Mouse (Mus musculus) hindlimb bud, embryonic 11.5 days (tissue): ENCODE measurements at regions not wholly inside any gene's neighbourhood (a gene's known extent, or its start where the extent isn't known, plus 50 kb on each side); places are given as distances from the start of the nearest gene placed in this dataset.
"Not testable (repeated sequence)": the region's sequence is repeated elsewhere in the genome, so short reads cannot be mapped to it uniquely, and the experiment has no call there.

Experiments
- DNase-seq: peaks from one replicate; pipeline ENCODE4 v3.0.0-alpha.2; 2012; ENCODE audit warnings: low read depth, low spot score; ENCODE audit errors: extremely low spot score

GRCm38 (mm10) chr5:134046086-134046485 is 53.4 kb upstream of the Castor2 start:
- no peak for DNase-seq

- not testable (repeated sequence) for DNase-seq
Observed at GRCm38 (mm10) chr5:134042938-134043337, 56.6 kb upstream of the Castor2 start.

- DNase-seq, result no peak
Observed at GRCm38 (mm10) chr5:134027316-134027966, 72.1 kb upstream of the Castor2 start.

- no peak for DNase-seq
Observed at GRCm38 (mm10) chr5:134019651-134020432, 79.7 kb upstream of the Castor2 start.

GRCm38 (mm10) chr5:134014257-134015163 is 85.0 kb upstream of the Castor2 start:
- DNase-seq, result peak; percentile 89

GRCm38 (mm10) chr5:134013206-134013605 is 86.3 kb upstream of the Castor2 start:
- DNase-seq, result no peak

- no peak for DNase-seq
Observed at GRCm38 (mm10) chr5:134009843-134010242, 89.7 kb upstream of the Castor2 start.

GRCm38 (mm10) chr5:134007127-134007771 is 92.3 kb upstream of the Castor2 start:
- DNase-seq, result no peak

- DNase-seq, result peak; percentile 100
Observed at GRCm38 (mm10) chr5:134006470-134007126, 92.9 kb upstream of the Castor2 start.

GRCm38 (mm10) chr5:134006001-134006400 is 93.5 kb upstream of the Castor2 start:
- no peak for DNase-seq

- no peak for DNase-seq
Observed at GRCm38 (mm10) chr5:134000100-134000499, 99.4 kb upstream of the Castor2 start.

- no peak for DNase-seq
Observed at GRCm38 (mm10) chr5:133999698-134000097, 99.8 kb upstream of the Castor2 start.

GRCm38 (mm10) chr5:133991994-133992393 is 107.5 kb upstream of the Castor2 start:
- no peak for DNase-seq

GRCm38 (mm10) chr5:133991556-133991955 is 108.0 kb upstream of the Castor2 start:
- no peak for DNase-seq

GRCm38 (mm10) chr5:133983249-133983966 is 116.1 kb upstream of the Castor2 start:
- no peak for DNase-seq

GRCm38 (mm10) chr5:133970421-133970914 is 129.0 kb upstream of the Castor2 start:
- no peak for DNase-seq

GRCm38 (mm10) chr5:133963301-133963700 is 136.2 kb upstream of the Castor2 start:
- no peak for DNase-seq

- no peak for DNase-seq
Observed at GRCm38 (mm10) chr5:133940841-133941240, 158.7 kb upstream of the Castor2 start.

GRCm38 (mm10) chr5:133940030-133940429 is 159.5 kb upstream of the Castor2 start:
- no peak for DNase-seq
